In the genomic region with DNA sequence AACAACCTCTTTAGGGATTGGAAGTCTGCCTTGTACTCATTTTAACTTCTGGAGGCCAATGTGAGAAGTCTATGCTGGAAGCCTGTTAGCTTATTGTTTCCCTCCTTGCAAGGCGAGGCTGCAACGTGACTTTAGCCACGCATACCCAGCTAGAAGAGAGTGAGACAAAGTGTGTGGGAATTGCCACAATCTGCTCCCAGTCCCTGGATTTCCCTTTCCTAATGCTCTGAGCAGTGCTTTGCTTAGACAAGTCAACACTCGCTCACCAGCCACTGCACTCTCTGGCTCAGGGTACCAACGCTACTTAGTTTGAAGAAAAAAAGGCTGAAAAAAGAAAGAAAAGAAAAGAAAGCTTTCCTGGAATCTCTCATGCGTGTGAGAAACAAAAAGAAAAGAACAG, we compare ENCODE assay signal across 10 mouse cellular contexts.
A peak's percentile ranks its signal among the peaks of the same experiment; 100 is the strongest.
DNase-seq lines count a peak whose midpoint lies in the region; ATAC-seq and TF ChIP-seq lines count a peak whose summit lies in the region.
"Had no signal": no experiment of that assay in that cellular context is flagged by ENCODE, and none has a peak within 500 bp of the region (broad histone marks: within the 10 kb centered on the region; RNA-seq: fewer than 3 reads in every experiment).

No protein-coding gene starts in this region.

- peak; percentile 36; the same call in 1 of the 2 replicates for ATAC-seq in lung, embryonic 15.5 days (ENCODE audit: borderline replicate concordance, extremely low read depth, low FRiP score, low TSS enrichment)
- ATAC-seq in heart, embryonic 14.5 days (ENCODE audit: insufficient number of reproducible peaks, insufficient read depth, low FRiP score, low read depth): no peak

- TF ChIP-seq POLR2A in small intestine, adult 2 months (IDR thresholded peaks at IDR 0.05; ENCODE audit: low read depth, low read length): no peak

- 31% methylated on average over 6 of the region's 6 CpGs for WGBS in lung, embryonic 15.5 days
- WGBS in heart, embryonic 14.5 days: 33% methylated on average over 6 of the region's 6 CpGs
- WGBS in small intestine, adult 2 months: 32% methylated on average over 6 of the region's 6 CpGs

- H3K27me3 ChIP-seq in lung, embryonic 15.5 days: no peaks in the 10 kb centered on the region
- no peaks in the 10 kb centered on the region for H3K27me3 ChIP-seq in heart, embryonic 14.5 days (ENCODE audit: control insufficient read depth, insufficient read depth, low read length)
- H3K27me3 ChIP-seq in small intestine, adult 2 months (ENCODE audit: control insufficient read depth, insufficient read depth, low read length): no peaks in the 10 kb centered on the region
- H3K27me3 ChIP-seq: megakaryocyte, embryonic 14.5 days had no signal

- peak; percentile 79 for DNase-seq in heart, adult 11 months
- no peak for DNase-seq in heart, postnatal 4 days
- no peak for DNase-seq in lung, adult 18-20 months
- no peak for DNase-seq in adrenal gland, postnatal 36 days
- DNase-seq in kidney, adult 11 months: no peak
- DNase-seq: cerebellum, adult 8-10 months had no signal

- H3K36me3 ChIP-seq in lung, embryonic 15.5 days: no peaks in the 10 kb centered on the region
- H3K36me3 ChIP-seq in heart, embryonic 14.5 days (ENCODE audit: control insufficient read depth, insufficient read depth, low read length): no peaks in the 10 kb centered on the region
- no peaks in the 10 kb centered on the region for H3K36me3 ChIP-seq in small intestine, adult 2 months (ENCODE audit: control insufficient read depth, insufficient read depth, low read length)

- no peak overlapping the region for H3K4me3 ChIP-seq in lung, embryonic 15.5 days
- no peak overlapping the region for H3K4me3 ChIP-seq in heart, embryonic 14.5 days (ENCODE audit: control insufficient read depth in 1 of 2, insufficient read depth in 1 of 2, low read depth in 1 of 2, low read length in 2 of 2)
- no peak overlapping the region for H3K4me3 ChIP-seq in small intestine, adult 2 months (ENCODE audit: low read depth, low read length)
- H3K4me3 ChIP-seq: megakaryocyte, embryonic 14.5 days had no signal

- H3K9me3 ChIP-seq in lung, embryonic 15.5 days: no peaks in the 10 kb centered on the region
- H3K9me3 ChIP-seq in heart, embryonic 14.5 days (ENCODE audit: control insufficient read depth, low read length): no peaks in the 10 kb centered on the region

- peaks cover 31% of the 10 kb centered on the region for H3K4me1 ChIP-seq in lung, embryonic 15.5 days
- peaks cover 16 to 29% of the 10 kb centered on the region in 2 experiments for H3K4me1 ChIP-seq in heart, embryonic 14.5 days (ENCODE audit: control insufficient read depth in 2 of 2, insufficient read depth in 2 of 2, low read length in 2 of 2)
- H3K4me1 ChIP-seq in small intestine, adult 2 months (ENCODE audit: control insufficient read depth, insufficient read depth, insufficient read length, low read length): peaks cover 22% of the 10 kb centered on the region; the same call in 1 of the 2 replicates

- H3K27ac ChIP-seq in lung, embryonic 15.5 days: peak overlapping the region; percentile 21
- H3K27ac ChIP-seq in heart, embryonic 14.5 days (replicated peaks in 1 of 2; ENCODE audit: control insufficient read depth in 1 of 2, insufficient read depth in 1 of 2, low read depth in 2 of 2, low read length in 2 of 2): peak overlapping the region; percentile 20 to 62
- peak overlapping the region; percentile 84 for H3K27ac ChIP-seq in small intestine, adult 2 months (ENCODE audit: insufficient read depth, low read depth, low read length)

- H3K4me2 ChIP-seq in lung, embryonic 15.5 days: no peak overlapping the region
- H3K4me2 ChIP-seq in heart, embryonic 14.5 days (ENCODE audit: low read length): no peak overlapping the region

- no peak overlapping the region for H3K9ac ChIP-seq in lung, embryonic 15.5 days
- no peak overlapping the region for H3K9ac ChIP-seq in heart, embryonic 14.5 days (ENCODE audit: low read length)

- TF ChIP-seq CTCF in small intestine, adult 2 months (IDR thresholded peaks at IDR 0.05; ENCODE audit: extremely low read depth, insufficient read length, insufficient replicate concordance, low read depth, low read length): no peak

Comparison
In these comparisons a context has a peak if more than half of its experiments do, and no peak if none do; other contexts are left out.
1. H3K27ac ChIP-seq: peak in every context shown above with its lines; median percentile 84 in small intestine, adult 2 months; 41 in heart, embryonic 14.5 days; 21 in lung, embryonic 15.5 days.